Mouse (Mus musculus) MEL (cell line): ENCODE measurements around the gene Atg14.

Experiments
- CTCF ChIP-seq, 3 experiments: IDR thresholded peaks in 2 of 3; conservative IDR thresholded peaks in 1 of 3; 2 replicates each; pipeline ENCODE4 v1.5.1; 2011 to 2012; ENCODE audit warnings: low read length in 3 of 3, low read depth in 2 of 3, mild to moderate bottlenecking in 2 of 3, improper control_type of control experiment in 1 of 3, inconsistent platforms in 1 of 3, mixed read lengths in 1 of 3, moderate library complexity in 1 of 3; ENCODE audit not compliant: control insufficient read depth in 1 of 3, insufficient read depth in 1 of 3, poor library complexity in 1 of 3, severe bottlenecking in 1 of 3
- ELF1 ChIP-seq: IDR thresholded peaks from 2 replicates; pipeline ENCODE4 v1.6.1; 2014; ENCODE audit warnings: low read depth, mild to moderate bottlenecking, inconsistent platforms, low read length, improper control_type of control experiment, moderate library complexity
- EP300 ChIP-seq, 2 experiments: IDR thresholded peaks; 2 replicates each; pipeline ENCODE4 v1.6.1; 2011; ENCODE audit warnings: improper control_type of control experiment in 2 of 2, low read length in 2 of 2, low read depth in 1 of 2, mild to moderate bottlenecking in 1 of 2
- GABPA ChIP-seq: IDR thresholded peaks from 2 replicates; pipeline ENCODE4 v1.6.1; 2012; ENCODE audit warnings: low read depth, mild to moderate bottlenecking, inconsistent platforms, low read length, improper control_type of control experiment, moderate library complexity
- GATA1 ChIP-seq: IDR thresholded peaks from 2 replicates; pipeline ENCODE4 v1.6.1; 2011; ENCODE audit warnings: low read depth, low read length, improper control_type of control experiment
- HCFC1 ChIP-seq: IDR thresholded peaks from 2 replicates; pipeline ENCODE4 v1.6.1; 2012; ENCODE audit warnings: low read depth, mild to moderate bottlenecking, inconsistent platforms, low read length, improper control_type of control experiment, moderate library complexity
- JUND ChIP-seq: IDR thresholded peaks from 2 replicates; pipeline ENCODE4 v1.6.1; 2011; ENCODE audit warnings: low read depth, mild to moderate bottlenecking, improper control_type of control experiment, low read length
- KAT2A ChIP-seq: conservative IDR thresholded peaks from 2 replicates; pipeline ENCODE4 v1.6.1; 2012; ENCODE audit warnings: low read depth, low read length, improper control_type of control experiment, inconsistent platforms
- MAX ChIP-seq: IDR thresholded peaks from 2 replicates; pipeline ENCODE4 v1.6.1; 2011; ENCODE audit warnings: low read length, improper control_type of control experiment
- POLR2A ChIP-seq, 2 experiments: IDR thresholded peaks; 2 replicates each; pipeline ENCODE4 v1.6.1; 2011 to 2012; ENCODE audit warnings: low read length in 2 of 2, mild to moderate bottlenecking in 2 of 2, control low read depth in 1 of 2, improper control_type of control experiment in 1 of 2, low read depth in 1 of 2, moderate library complexity in 1 of 2; ENCODE audit not compliant: control insufficient read depth in 1 of 2, insufficient read depth in 1 of 2, poor library complexity in 1 of 2
- SIN3A ChIP-seq: IDR thresholded peaks from 2 replicates; pipeline ENCODE4 v1.6.1; 2012; ENCODE audit warnings: low read length, improper control_type of control experiment, inconsistent platforms
- TBP ChIP-seq: IDR thresholded peaks from 2 replicates; pipeline ENCODE4 v1.8.0; 2011; ENCODE audit warnings: low read depth, low read length, improper control_type of control experiment
- ZMIZ1 ChIP-seq: IDR thresholded peaks from 2 replicates; pipeline ENCODE4 v1.6.1; 2012; ENCODE audit warnings: low read depth, mild to moderate bottlenecking, inconsistent platforms, low read length, improper control_type of control experiment, moderate library complexity

DNA sequence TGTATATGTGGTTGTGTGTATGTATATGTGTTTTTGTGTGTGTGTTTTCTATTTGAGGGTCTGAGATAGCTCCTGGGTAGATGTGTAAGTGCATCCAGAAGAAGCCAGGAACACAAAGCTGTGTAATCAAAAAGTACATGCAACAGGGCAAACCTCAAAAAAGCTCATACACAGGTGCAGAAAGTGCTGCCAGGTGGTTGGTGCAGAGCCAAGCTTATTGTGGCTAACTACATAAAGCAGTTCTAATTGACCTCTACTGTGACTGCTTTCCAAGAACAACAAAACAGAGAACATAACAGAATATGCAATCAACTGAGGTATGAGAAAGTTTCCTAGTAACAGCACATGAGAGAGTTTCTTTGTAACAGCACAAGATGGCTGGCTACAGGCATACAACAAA lies 13.9 kb upstream of the Atg14 start:
- TF ChIP-seq CTCF (IDR thresholded peaks at IDR 0.05 in 2 of 3, conservative IDR thresholded peaks at IDR 0.05 in 1 of 3; ENCODE audit: control insufficient read depth in 1 of 3, insufficient read depth in 1 of 3, low read depth in 2 of 3, low read length in 3 of 3, poor library complexity in 1 of 3, severe bottlenecking in 1 of 3) (no peak), EP300 (IDR thresholded peaks at IDR 0.05; ENCODE audit: low read depth in 1 of 2, low read length in 2 of 2) (no peak), TBP (no peak), POLR2A (IDR thresholded peaks at IDR 0.05; ENCODE audit: control insufficient read depth in 1 of 2, insufficient read depth in 1 of 2, low read depth in 1 of 2, low read length in 2 of 2, poor library complexity in 1 of 2) (no peak), ZMIZ1 (no peak), KAT2A (no peak), HCFC1 (no peak), GABPA (no peak), ELF1 (no peak), GATA1 (no peak), MAX (no peak), JUND (no peak), SIN3A (no peak)
